Mouse (Mus musculus) embryonic facial prominence, embryonic 15.5 days (tissue): ENCODE measurements at regions not wholly inside any gene's neighbourhood (a gene's known extent, or its start where the extent isn't known, plus 50 kb on each side); places are given as distances from the start of the nearest gene placed in this dataset.
A peak's percentile ranks its signal among the peaks of the same experiment; 100 is the strongest.

ENCODE experiments used
- ATAC-seq: fragments of 200-750 bp; cut with Nextera tagmentation; 2 replicates; pipeline ENCODE4 v1.8.0; 2017; ENCODE audit warnings: low read depth, moderate TSS enrichment; ENCODE audit not compliant: insufficient number of reproducible peaks, low FRiP score, low TSS enrichment
- H3K27ac ChIP-seq: fragments of 300-500 bp; sonication (generic); replicated peaks from 2 replicates; pipeline ENCODE4 v1.5.1; 2015; ENCODE audit warnings: mild to moderate bottlenecking, inconsistent platforms
- H3K27me3 ChIP-seq: fragments of 300-500 bp; sonication (generic); 2 replicates; pipeline ENCODE4 v1.6.1; 2015; ENCODE audit warnings: inconsistent platforms
- H3K36me3 ChIP-seq: fragments of 300-500 bp; sonication (generic); 2 replicates; pipeline ENCODE4 v1.6.1; 2015; ENCODE audit warnings: mild to moderate bottlenecking, inconsistent platforms
- H3K4me1 ChIP-seq: fragments of 300-500 bp; sonication (generic); 2 replicates; pipeline ENCODE4 v1.6.1; 2015; ENCODE audit warnings: inconsistent platforms
- H3K4me2 ChIP-seq: fragments of 300-500 bp; sonication (generic); replicated peaks from 2 replicates; pipeline ENCODE4 v1.6.1; 2015; ENCODE audit warnings: mild to moderate bottlenecking, inconsistent platforms
- H3K4me3 ChIP-seq: fragments of 300-500 bp; sonication (generic); replicated peaks from 2 replicates; pipeline ENCODE4 v1.5.1; 2015; ENCODE audit warnings: mild to moderate bottlenecking, inconsistent platforms
- H3K9ac ChIP-seq: fragments of 300-500 bp; sonication (generic); 2 replicates; pipeline ENCODE4 v1.6.1; 2015; ENCODE audit warnings: inconsistent platforms
- H3K9me3 ChIP-seq: fragments of 300-500 bp; sonication (generic); replicated peaks from 2 replicates; pipeline ENCODE4 v1.6.1; 2016; ENCODE audit warnings: inconsistent platforms
- WGBS: fragments of 180-500 bp; shearing (Covaris S2); methylation state at CpG from one replicate; pipeline ENCODE4 v1.1.7; 2015; 5-methylcytosine and 5-hydroxymethylcytosine counted together

DNA sequence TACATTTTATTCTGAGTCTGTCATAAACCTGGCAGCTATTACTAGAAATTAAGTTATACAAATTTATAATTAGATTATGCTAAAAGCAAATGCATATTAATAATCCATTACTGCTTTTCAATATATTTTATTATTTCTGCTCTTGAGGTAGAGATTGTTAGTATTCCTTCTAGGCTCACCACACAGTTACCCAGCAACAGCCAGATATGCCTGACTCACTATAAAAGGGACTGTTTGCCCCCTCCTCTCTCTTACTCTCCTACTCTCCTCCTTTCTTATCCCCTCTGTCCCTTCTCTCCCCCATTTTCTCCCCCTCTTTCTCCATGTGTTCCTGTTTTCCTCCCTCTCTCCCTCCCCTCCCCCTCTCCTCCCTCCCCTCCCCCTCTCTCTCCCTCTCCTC, 98.7 kb downstream of the 4930505A04Rik start:
- H3K36me3 ChIP-seq: no peaks in the 10 kb centered on the region
- no peak overlapping the region for H3K4me3 ChIP-seq
- no peak overlapping the region for H3K27ac ChIP-seq
- no peaks in the 10 kb centered on the region for H3K27me3 ChIP-seq
- no peak overlapping the region for H3K9ac ChIP-seq
- H3K4me2 ChIP-seq: no peak overlapping the region
- no peaks in the 10 kb centered on the region for H3K9me3 ChIP-seq
- no peaks in the 10 kb centered on the region for H3K4me1 ChIP-seq
- no peak for ATAC-seq

DNA sequence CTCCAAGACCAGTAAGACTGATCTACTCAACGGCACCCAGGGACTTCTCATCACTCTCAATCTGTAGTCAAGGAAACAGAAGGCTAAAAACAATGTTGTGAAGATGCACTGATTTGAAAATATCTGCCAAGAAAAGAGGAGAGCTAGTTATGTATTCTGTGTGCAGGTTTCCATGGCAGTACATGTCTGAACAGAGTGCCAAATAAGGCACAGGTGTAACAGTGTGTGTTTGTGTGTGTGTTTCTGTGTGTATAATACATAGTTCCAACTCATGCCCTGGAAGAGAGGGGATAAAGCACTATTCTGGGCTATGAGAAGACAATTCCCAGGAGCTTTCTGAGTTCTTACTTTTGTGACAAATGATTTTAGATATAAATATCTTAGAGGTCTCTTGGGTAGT, 99.7 kb downstream of the 4930505A04Rik start:
- Histone ChIP-seq H3K4me2 (no peak overlapping the region), H3K9ac (no peak overlapping the region), H3K4me1 (no peaks in the 10 kb centered on the region), H3K27ac (no peak overlapping the region), H3K27me3 (no peaks in the 10 kb centered on the region), H3K36me3 (no peaks in the 10 kb centered on the region), H3K9me3 (no peaks in the 10 kb centered on the region), H3K4me3 (no peak overlapping the region)
- no peak for ATAC-seq
- WGBS: 90% methylated on average over 1 of the region's 1 CpGs

DNA sequence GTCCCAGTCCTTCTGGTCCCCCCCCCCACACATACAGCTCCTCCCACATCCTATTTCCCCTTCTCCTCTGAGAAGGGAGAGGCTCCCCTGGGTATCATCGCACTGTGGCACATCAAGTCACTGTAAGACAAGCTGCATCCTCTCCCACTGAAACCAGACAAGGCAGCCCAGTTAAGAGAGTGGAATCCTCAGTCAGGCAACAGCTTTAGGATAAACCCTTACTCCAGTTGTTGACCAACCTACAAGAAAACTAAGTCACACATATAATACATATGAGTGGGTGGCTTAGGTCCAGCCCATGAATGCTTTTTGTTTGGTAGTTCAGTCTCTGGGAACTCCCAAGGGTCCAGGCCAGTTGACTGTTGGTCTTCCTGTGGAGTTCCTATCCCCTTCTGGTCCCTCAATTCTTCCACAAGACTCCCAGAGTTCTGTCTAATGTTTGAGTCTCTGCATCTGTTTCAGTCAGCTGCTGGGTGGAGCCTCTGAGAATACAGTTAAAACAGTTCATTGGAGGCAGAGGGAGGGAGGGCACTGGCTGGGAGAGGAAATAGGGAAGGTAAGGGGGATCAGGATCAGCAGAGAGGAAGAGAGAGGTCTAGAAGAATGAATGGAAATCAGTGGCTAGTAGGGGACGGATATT, 101.7 kb upstream of the Sptbn1 start:
- no peaks in the 10 kb centered on the region for H3K27me3 ChIP-seq
- H3K9me3 ChIP-seq: no peaks in the 10 kb centered on the region
- 81% methylated on average over 2 of the region's 2 CpGs for WGBS
- no peak overlapping the region for H3K4me2 ChIP-seq
- no peak for ATAC-seq
- no peaks in the 10 kb centered on the region for H3K4me1 ChIP-seq
- H3K9ac ChIP-seq: no peak overlapping the region
- no peak overlapping the region for H3K4me3 ChIP-seq
- no peaks in the 10 kb centered on the region for H3K36me3 ChIP-seq
- H3K27ac ChIP-seq: no peak overlapping the region

DNA sequence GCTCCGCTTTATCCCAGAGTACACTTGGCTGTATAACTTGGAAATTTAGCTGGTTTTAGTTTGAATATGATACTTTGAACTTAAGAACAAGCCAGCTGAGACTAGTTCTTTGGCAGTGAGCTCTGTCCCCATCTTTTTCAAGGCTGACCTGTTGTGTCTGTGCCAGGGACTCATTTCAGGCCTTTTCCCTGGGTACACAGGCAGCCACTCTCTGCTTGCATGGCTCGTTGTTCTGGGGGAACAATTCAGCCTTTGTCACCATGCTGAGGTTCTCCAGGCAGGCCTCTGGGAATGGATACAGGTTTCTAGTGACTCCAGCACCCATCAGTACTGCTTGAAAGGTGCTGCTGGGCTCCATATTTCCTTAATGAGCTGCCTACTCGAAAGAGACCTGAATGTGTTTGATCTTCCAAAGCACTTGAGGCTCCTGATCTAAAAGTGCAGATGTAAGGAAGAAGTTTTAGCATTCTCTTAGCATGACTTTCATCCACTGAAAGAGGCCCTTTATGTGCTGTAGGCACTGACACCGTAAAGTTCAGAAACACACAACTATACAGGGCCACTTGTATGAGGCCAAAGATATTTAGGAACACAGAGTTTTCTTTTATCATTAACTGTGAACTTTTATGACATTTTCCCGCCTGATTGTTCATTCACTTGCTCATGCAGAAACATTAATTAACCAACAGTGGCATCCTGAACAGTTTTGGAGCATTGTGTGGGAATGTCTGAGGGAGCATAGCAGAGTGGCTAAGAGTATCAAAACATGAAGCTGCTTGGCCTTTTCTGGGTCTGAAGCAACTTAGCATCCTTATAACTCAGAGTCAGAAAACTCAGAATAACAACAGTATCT, 99.6 kb upstream of the Sptbn1 start:
- Histone ChIP-seq H3K36me3 (no peaks in the 10 kb centered on the region), H3K27ac (0 out of 2 replicates have a peak overlapping the region, but pooled peaks have one; percentile 13), H3K4me3 (no peak overlapping the region), H3K27me3 (no peaks in the 10 kb centered on the region), H3K4me2 (no peak overlapping the region), H3K9ac (no peak overlapping the region), H3K9me3 (no peaks in the 10 kb centered on the region), H3K4me1 (no peaks in the 10 kb centered on the region)
- 54% methylated on average over 5 of the region's 5 CpGs for WGBS
- ATAC-seq: peak; percentile 24; the same call in 1 of the 2 replicates

DNA sequence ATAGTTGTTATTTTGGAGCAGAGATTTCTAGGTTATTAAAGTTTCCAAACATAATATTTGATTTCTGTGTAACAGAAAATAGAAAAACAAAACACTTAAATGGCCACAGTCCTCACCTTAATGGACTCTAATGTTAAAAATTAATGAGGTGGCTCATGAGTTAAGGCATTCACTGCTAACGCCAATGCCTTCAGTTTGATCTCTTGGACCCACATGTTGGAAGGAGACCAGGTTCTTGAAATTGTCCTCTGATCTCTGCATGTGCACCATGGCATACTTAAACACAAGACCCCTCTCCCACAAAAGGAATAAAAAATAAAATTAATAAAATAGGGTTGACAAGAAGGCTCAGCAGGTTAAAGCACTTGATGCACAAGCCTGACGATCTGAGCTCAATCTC, 98.5 kb upstream of the Sptbn1 start:
- ATAC-seq: no peak
- Histone ChIP-seq H3K4me3 (no peak overlapping the region), H3K36me3 (no peaks in the 10 kb centered on the region), H3K4me1 (no peaks in the 10 kb centered on the region), H3K9ac (no peak overlapping the region), H3K9me3 (no peaks in the 10 kb centered on the region), H3K4me2 (no peak overlapping the region), H3K27ac (no peak overlapping the region), H3K27me3 (no peaks in the 10 kb centered on the region)
- 68% methylated on average over 2 of the region's 2 CpGs for WGBS

DNA sequence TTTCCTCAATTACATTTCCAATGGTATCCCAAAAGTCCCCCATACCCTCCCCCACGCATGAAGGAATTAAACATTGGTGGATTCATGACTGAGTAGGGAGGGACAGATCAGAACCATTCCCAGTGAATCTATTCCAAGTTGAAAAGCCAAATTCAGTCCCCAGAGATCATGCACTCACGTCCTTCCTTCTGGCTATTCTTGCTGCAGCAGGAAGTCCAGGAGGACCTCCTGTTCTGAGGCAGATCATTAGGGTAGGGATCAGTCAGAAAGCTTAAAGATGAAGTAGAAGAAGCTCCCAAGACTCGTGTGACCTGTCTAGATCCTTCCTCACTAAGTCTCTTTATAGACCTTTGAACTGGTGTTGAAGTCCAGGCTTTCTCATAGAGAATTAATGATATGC, 97.0 kb upstream of the Sptbn1 start:
- H3K4me2 ChIP-seq: no peak overlapping the region
- WGBS: 53% methylated on average over 3 of the region's 3 CpGs
- no peak overlapping the region for H3K4me3 ChIP-seq
- H3K27me3 ChIP-seq: no peaks in the 10 kb centered on the region
- no peaks in the 10 kb centered on the region for H3K9me3 ChIP-seq
- H3K36me3 ChIP-seq: no peaks in the 10 kb centered on the region
- no peaks in the 10 kb centered on the region for H3K4me1 ChIP-seq
- no peak for ATAC-seq
- no peak overlapping the region for H3K9ac ChIP-seq
- no peak overlapping the region for H3K27ac ChIP-seq

DNA sequence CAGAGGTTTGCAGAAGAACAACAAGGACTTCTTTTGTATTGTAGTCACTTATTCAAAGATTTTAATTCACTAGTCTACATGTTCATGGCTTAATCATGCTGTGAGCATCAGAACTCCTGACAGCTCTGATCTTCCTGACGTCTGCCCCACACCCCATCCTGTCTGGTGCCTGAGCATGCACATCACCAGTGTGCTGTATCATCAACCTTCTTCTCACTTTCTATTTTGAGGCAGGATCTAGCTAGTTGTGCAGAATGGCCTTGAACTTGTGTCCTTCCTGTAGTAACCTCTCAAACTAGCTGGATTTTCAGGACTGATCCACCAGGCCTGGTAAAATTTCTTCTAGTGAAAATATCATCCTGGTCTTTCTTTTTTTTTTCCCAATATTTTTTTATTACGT, 96.6 kb upstream of the Sptbn1 start:
- ATAC-seq: no peak
- Histone ChIP-seq H3K9ac (no peak overlapping the region), H3K4me2 (no peak overlapping the region), H3K4me3 (no peak overlapping the region), H3K4me1 (no peaks in the 10 kb centered on the region), H3K9me3 (no peaks in the 10 kb centered on the region), H3K36me3 (no peaks in the 10 kb centered on the region), H3K27me3 (no peaks in the 10 kb centered on the region), H3K27ac (no peak overlapping the region)
- WGBS: 59% methylated on average over 2 of the region's 2 CpGs

DNA sequence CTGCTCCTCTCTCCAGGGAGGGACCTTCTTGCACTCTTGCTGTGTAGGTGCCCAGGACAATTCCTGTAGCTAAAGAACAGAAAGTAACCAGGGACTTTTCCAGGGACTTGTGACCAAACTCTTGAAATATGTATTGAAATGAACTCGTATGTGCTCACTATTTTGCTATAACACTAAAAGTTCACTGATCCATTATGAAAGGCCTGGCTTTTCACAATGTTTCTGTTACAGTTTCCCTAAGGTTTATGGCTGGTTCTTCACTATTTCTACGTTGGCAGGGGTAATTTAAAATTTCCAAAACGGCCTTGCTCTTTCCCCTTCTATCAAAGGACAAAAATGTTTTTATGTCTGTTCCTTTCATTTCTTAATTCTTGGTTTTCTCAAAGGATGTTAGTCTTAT, 90.2 kb upstream of the Sptbn1 start:
- Histone ChIP-seq H3K27me3 (no peaks in the 10 kb centered on the region), H3K9ac (no peak overlapping the region), H3K27ac (no peak overlapping the region), H3K4me1 (no peaks in the 10 kb centered on the region), H3K36me3 (no peaks in the 10 kb centered on the region), H3K4me2 (no peak overlapping the region), H3K9me3 (no peaks in the 10 kb centered on the region), H3K4me3 (no peak overlapping the region)
- ATAC-seq: no peak
- 63% methylated on average over 3 of the region's 3 CpGs for WGBS

DNA sequence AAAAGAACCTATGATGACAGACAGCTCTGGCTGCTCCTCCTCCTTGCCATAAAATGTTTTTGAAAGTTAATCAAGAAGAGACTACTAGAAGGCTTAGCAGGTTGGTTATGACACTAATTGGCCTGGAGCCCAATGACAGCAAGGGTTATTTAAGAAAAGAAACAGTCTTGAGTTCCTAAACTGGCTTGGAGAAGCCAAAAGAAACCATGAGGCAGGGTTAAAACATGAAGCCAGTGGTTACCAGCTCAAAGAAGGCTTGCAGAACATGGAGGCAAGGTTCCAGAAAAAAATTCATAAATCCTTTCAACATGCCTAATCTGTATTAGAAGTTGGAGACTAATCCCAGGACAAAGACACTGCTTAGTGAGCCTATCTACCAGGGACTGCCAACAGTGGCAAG, 87.4 kb upstream of the Sptbn1 start:
- Histone ChIP-seq H3K27ac (no peak overlapping the region), H3K9ac (no peak overlapping the region), H3K4me3 (no peak overlapping the region), H3K4me2 (no peak overlapping the region), H3K36me3 (no peaks in the 10 kb centered on the region), H3K9me3 (no peaks in the 10 kb centered on the region), H3K4me1 (no peaks in the 10 kb centered on the region), H3K27me3 (no peaks in the 10 kb centered on the region)
- no peak for ATAC-seq

DNA sequence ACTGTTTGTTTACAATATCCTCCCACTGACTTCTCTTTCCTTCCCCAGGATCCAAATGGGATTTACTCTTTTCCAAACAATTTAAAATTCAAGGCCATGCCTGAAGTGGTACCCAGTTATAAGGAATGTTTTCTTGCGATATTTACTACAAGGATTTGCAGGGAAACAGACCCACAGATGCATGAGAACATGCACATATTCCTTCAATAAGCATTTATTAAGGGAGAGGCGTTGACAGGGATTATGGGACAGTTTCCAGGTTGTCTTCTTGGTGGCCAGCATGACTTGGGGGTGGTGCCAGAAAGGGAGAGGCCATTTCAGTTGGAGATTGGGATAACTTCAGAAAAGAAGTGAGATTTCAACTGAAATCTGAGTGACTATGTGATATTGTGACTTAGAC, 58.4 kb upstream of the Sptbn1 start:
- Histone ChIP-seq H3K27me3 (no peaks in the 10 kb centered on the region), H3K27ac (no peak overlapping the region), H3K4me1 (no peaks in the 10 kb centered on the region), H3K4me2 (no peak overlapping the region), H3K9me3 (no peaks in the 10 kb centered on the region), H3K36me3 (no peaks in the 10 kb centered on the region), H3K4me3 (no peak overlapping the region), H3K9ac (no peak overlapping the region)
- ATAC-seq: no peak
- 57% methylated on average over 2 of the region's 2 CpGs for WGBS
